Mouse (Mus musculus) adrenal gland, postnatal 4 days (tissue): Measurements from ENCODE around the gene Tfcp2l1. TPM values are rescaled to one million over a fixed set of nuclear protein-coding genes. Genes with fewer than 3 reads are reported as not detected.

Experiments used
- DNase-seq, 2 experiments: peaks; one replicate each; pipeline ENCODE4 v3.0.0; 2021 to 2022; ENCODE audit warnings: low spot score in 2 of 2, mixed read lengths in 2 of 2
- total RNA-seq, 2 experiments: library from RNA; stranded (reverse); gene quantifications; 2 replicates each; pipeline ENCODE4 v1.2.3; 2021

Gene Tfcp2l1
- total RNA-seq, 2 experiments from 2014 or later: 1.9 to 24.2 TPM

- DNase-seq: no peak
Observed at GRCm38 (mm10) chr1:118649933-118650770, 22.4 kb downstream of the Tfcp2l1 start.

GRCm38 (mm10) chr1:118650771-118651080 lies 23.0 kb downstream of the Tfcp2l1 start:
- DNase-seq: no peak

- no peak for DNase-seq
Observed at GRCm38 (mm10) chr1:118658716-118659115, 31.0 kb downstream of the Tfcp2l1 start.

GRCm38 (mm10) chr1:118660880-118661465 lies 33.2 kb downstream of the Tfcp2l1 start:
- no peak for DNase-seq

GRCm38 (mm10) chr1:118663062-118663461 lies 35.3 kb downstream of the Tfcp2l1 start:
- no peak for DNase-seq

- no peak for DNase-seq
Observed at GRCm38 (mm10) chr1:118667536-118667935, 39.8 kb downstream of the Tfcp2l1 start.

GRCm38 (mm10) chr1:118672196-118672595 lies 44.5 kb downstream of the Tfcp2l1 start:
- no peak for DNase-seq

GRCm38 (mm10) chr1:118674176-118674575 lies 46.4 kb downstream of the Tfcp2l1 start:
- no peak for DNase-seq

GRCm38 (mm10) chr1:118681980-118682379 lies 54.2 kb downstream of the Tfcp2l1 start:
- no peak for DNase-seq

GRCm38 (mm10) chr1:118683686-118684085 lies 55.9 kb downstream of the Tfcp2l1 start:
- DNase-seq: no peak

- DNase-seq: no peak
Observed at GRCm38 (mm10) chr1:118687726-118688125, 60.0 kb downstream of the Tfcp2l1 start.

- DNase-seq: no peak
Observed at GRCm38 (mm10) chr1:118689830-118690229, 62.1 kb downstream of the Tfcp2l1 start.

GRCm38 (mm10) chr1:118694436-118694835 lies 66.7 kb downstream of the Tfcp2l1 start:
- peak; percentile 47 to 65 for DNase-seq

GRCm38 (mm10) chr1:118697906-118698305 lies 70.2 kb downstream of the Tfcp2l1 start:
- no peak for DNase-seq

- DNase-seq: no peak
Observed at GRCm38 (mm10) chr1:118699118-118699890, 71.6 kb downstream of the Tfcp2l1 start.

- DNase-seq: no peak
Observed at GRCm38 (mm10) chr1:118699961-118700360, 72.2 kb downstream of the Tfcp2l1 start.

GRCm38 (mm10) chr1:118711606-118712005 lies 83.9 kb downstream of the Tfcp2l1 start:
- no peak for DNase-seq

- DNase-seq: no peak
Observed at GRCm38 (mm10) chr1:118716225-118716624, 88.5 kb downstream of the Tfcp2l1 start.

- DNase-seq: no peak
Observed at GRCm38 (mm10) chr1:118718055-118718454, 90.3 kb downstream of the Tfcp2l1 start.

- no peak for DNase-seq
Observed at GRCm38 (mm10) chr1:118719699-118720098, 92.0 kb downstream of the Tfcp2l1 start.

- no peak for DNase-seq
Observed at GRCm38 (mm10) chr1:118720474-118721095, 92.8 kb downstream of the Tfcp2l1 start.

GRCm38 (mm10) chr1:118727075-118727474 lies 99.3 kb downstream of the Tfcp2l1 start:
- no peak for DNase-seq
